Mouse (Mus musculus) kidney, adult 2 months (tissue): ENCODE measurements around the gene Isca2.

ENCODE experiments used
- CTCF ChIP-seq: fragments of 200-500 bp; conservative IDR thresholded peaks from 2 replicates; pipeline ENCODE4 v1.5.1; 2011; ENCODE audit warnings: low read depth, mild to moderate bottlenecking, control low read depth, low read length, moderate library complexity, mixed read lengths; ENCODE audit not compliant: insufficient read depth, insufficient read length
- POLR2A ChIP-seq: fragments of 200-500 bp; IDR thresholded peaks from one replicate; pipeline ENCODE4 v1.6.1; 2011; ENCODE audit warnings: low read depth, low read length, control low read depth

- no peak for TF ChIP-seq CTCF
- TF ChIP-seq POLR2A, result no peak
Measured at GRCm38 (mm10) chr12:84806010-84806409, 33.0 kb downstream of the Isca2 start.
